Mouse (Mus musculus): ENCODE results near the gene Pcsk2. TPM values are rescaled to one million over a fixed set of nuclear protein-coding genes. Genes with fewer than 3 reads are reported as not detected.

The Pcsk2 gene
- polyA plus RNA-seq, 1 experiment = 0.29 TPM

DNA sequence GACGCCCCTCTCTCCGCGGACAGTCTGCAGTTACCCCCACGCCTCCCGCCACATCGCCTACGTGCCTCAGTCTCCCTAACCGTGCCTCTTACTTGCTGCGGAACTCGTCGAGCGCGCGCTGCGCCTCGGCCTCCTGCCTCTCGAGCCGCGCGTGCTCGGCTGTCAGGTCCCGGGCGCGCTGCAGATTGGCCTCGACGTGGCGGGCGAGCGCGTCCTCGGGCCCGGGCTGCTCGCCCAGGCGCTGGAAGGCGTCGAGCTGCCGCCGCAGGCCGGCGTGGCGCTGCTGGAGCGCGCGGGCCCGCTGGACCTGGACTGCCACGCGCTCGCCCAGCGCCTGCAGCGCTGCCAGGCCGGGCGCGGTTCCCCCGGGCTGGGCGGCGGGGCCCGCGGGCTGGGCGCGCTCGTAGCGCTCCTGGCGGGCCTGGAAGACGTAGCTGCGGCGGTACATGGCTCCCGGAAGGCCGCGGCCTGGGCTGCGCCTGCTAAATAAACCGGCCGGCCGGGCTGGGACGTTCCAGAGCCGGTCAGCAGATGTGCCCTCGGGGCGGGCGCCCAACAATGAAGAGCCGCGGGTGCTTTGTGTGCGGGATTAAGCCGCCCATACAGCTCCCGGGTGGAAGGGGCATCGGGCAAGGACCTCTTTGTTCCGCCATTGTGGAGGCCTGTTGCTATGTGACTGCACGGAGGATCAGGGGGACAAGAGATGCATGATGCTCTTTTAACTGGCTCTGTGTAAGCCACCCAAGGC is 316.7 kb downstream of the Pcsk2 start, which contains the start of gene Bfsp1:
TSS of gene Bfsp1 (minus strand) at position 690 of the 748 bp plus-strand sequence.
- WGBS = 4% methylated on average over 86 of the region's 86 CpGs
- peak within 1 kb of the TSS; percentile 8; the same call in 1 of the 2 replicates for H3K27ac ChIP-seq (ENCODE audit: insufficient read depth, low read depth, low read length)
- H3K27me3 ChIP-seq (ENCODE audit: control insufficient read depth, insufficient read depth, low read length) = no peaks in the 10 kb centered on the region
- peaks cover 7% of the 10 kb centered on the region; the same call in 1 of the 2 replicates for H3K4me1 ChIP-seq (ENCODE audit: control insufficient read depth, insufficient read depth, insufficient read length, low read length)
- no peak for TF ChIP-seq CTCF (IDR thresholded peaks at IDR 0.05; ENCODE audit: extremely low read depth, insufficient read length, insufficient replicate concordance, low read depth, low read length)
- 0 out of 2 replicates have a peak, but pooled peaks have one; percentile 30 for TF ChIP-seq POLR2A (IDR thresholded peaks at IDR 0.05; ENCODE audit: low read depth, low read length)
- no peaks in the 10 kb centered on the region for H3K36me3 ChIP-seq (ENCODE audit: control insufficient read depth, insufficient read depth, low read length)
- peak within 1 kb of the TSS; percentile 61 for H3K4me3 ChIP-seq (ENCODE audit: low read depth, low read length)

DNA sequence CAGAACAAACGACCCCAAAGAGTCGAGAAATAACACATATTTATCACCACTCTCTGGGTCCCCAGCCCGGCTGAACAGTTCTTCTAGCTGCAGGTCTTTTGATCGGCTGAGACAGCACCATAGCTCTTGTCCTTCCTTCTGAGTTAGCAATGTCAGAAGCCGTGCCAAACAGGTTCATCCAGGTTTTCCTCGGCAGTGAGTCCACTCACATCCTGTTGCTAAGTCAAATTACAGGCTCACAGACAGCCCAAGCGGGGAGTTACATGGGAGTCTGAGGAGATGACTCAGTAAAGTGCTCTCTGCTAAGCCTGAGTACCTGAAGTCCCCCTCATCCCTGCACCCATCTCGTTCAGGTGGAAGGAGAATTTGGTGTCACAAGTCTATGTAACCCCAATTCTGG is 318.6 kb downstream of the Pcsk2 start:
- no peak for TF ChIP-seq POLR2A (IDR thresholded peaks at IDR 0.05; ENCODE audit: low read depth, low read length)
- no peak for TF ChIP-seq CTCF (IDR thresholded peaks at IDR 0.05; ENCODE audit: extremely low read depth, insufficient read length, insufficient replicate concordance, low read depth, low read length)
- Histone ChIP-seq H3K36me3 (ENCODE audit: control insufficient read depth, insufficient read depth, low read length) (no peaks in the 10 kb centered on the region), H3K4me1 (ENCODE audit: control insufficient read depth, insufficient read depth, insufficient read length, low read length) (peaks cover 7% of the 10 kb centered on the region; the same call in 1 of the 2 replicates), H3K27ac (ENCODE audit: insufficient read depth, low read depth, low read length) (no peak overlapping the region), H3K27me3 (ENCODE audit: control insufficient read depth, insufficient read depth, low read length) (no peaks in the 10 kb centered on the region), H3K4me3 (ENCODE audit: low read depth, low read length) (no peak overlapping the region)
- 45% methylated on average over 8 of the region's 8 CpGs for whole genome bisulfite sequencing

Measured in small intestine, adult 2 months (tissue).